Mouse (Mus musculus) midbrain, embryonic 16.5 days (tissue): Measurements from ENCODE around the gene Gpr18. TPM values are rescaled to one million over a fixed set of nuclear protein-coding genes. Genes with fewer than 3 reads are reported as not detected.

Source experiments
- ATAC-seq: fragments of 200-750 bp; cut with Nextera tagmentation; 2 replicates; pipeline ENCODE4 v1.8.0; 2017; ENCODE audit warnings: moderate TSS enrichment
- H3K27ac ChIP-seq: fragments of 300-500 bp; sonication (generic); 2 replicates; pipeline ENCODE4 v1.5.1; 2014; ENCODE audit warnings: mild to moderate bottlenecking, low read length, mixed read lengths
- H3K27me3 ChIP-seq: fragments of 300-500 bp; sonication (generic); 2 replicates; pipeline ENCODE4 v1.6.1; 2014; ENCODE audit warnings: low read depth, low read length, mixed read lengths; ENCODE audit not compliant: control insufficient read depth, insufficient read depth
- H3K36me3 ChIP-seq: fragments of 300-500 bp; sonication (generic); 2 replicates; pipeline ENCODE4 v1.6.1; 2014; ENCODE audit warnings: mild to moderate bottlenecking, low read length, moderate library complexity, mixed read lengths; ENCODE audit not compliant: control insufficient read depth, insufficient read depth
- H3K4me1 ChIP-seq: fragments of 300-500 bp; sonication (generic); 2 replicates; pipeline ENCODE4 v1.6.1; 2014; ENCODE audit warnings: mild to moderate bottlenecking, low read length, mixed read lengths; ENCODE audit not compliant: control insufficient read depth, insufficient read depth
- H3K4me2 ChIP-seq: fragments of 300-500 bp; sonication (generic); 2 replicates; pipeline ENCODE4 v1.6.1; 2014; ENCODE audit warnings: mild to moderate bottlenecking, low read length, mixed read lengths
- H3K4me3 ChIP-seq: fragments of 300-500 bp; sonication (generic); 2 replicates; pipeline ENCODE4 v1.5.1; 2014; ENCODE audit warnings: low read depth, mild to moderate bottlenecking, low read length, moderate library complexity, mixed read lengths
- H3K9ac ChIP-seq: fragments of 300-500 bp; sonication (generic); 2 replicates; pipeline ENCODE4 v1.6.1; 2014; ENCODE audit warnings: low read depth, low read length, mixed read lengths
- H3K9me3 ChIP-seq: fragments of 300-500 bp; sonication (generic); replicated peaks from 2 replicates; pipeline ENCODE4 v1.6.1; 2014; ENCODE audit warnings: mild to moderate bottlenecking, low read length, mixed read lengths; ENCODE audit not compliant: control insufficient read depth, poor library complexity, severe bottlenecking
- WGBS: fragments of 180-500 bp; shearing (Covaris S2); extraction: QIAGEN DNeasy Blood & Tissue Kit; methylation state at CpG from one replicate; pipeline ENCODE4 v1.1.7; 2014; 5-methylcytosine and 5-hydroxymethylcytosine counted together
- polyA plus RNA-seq: library from polyadenylated mRNA; unstranded; fragments of >200 nt; fragmentation: Nextera tagmentation; extraction: Ambion mirVana; gene quantifications from 2 replicates; pipeline ENCODE4 v1.2.1, GENCODE M21; 2015

Gpr18 gene
- polyA plus RNA-seq, 1 experiment from 2014 or later: 0.16 TPM

DNA sequence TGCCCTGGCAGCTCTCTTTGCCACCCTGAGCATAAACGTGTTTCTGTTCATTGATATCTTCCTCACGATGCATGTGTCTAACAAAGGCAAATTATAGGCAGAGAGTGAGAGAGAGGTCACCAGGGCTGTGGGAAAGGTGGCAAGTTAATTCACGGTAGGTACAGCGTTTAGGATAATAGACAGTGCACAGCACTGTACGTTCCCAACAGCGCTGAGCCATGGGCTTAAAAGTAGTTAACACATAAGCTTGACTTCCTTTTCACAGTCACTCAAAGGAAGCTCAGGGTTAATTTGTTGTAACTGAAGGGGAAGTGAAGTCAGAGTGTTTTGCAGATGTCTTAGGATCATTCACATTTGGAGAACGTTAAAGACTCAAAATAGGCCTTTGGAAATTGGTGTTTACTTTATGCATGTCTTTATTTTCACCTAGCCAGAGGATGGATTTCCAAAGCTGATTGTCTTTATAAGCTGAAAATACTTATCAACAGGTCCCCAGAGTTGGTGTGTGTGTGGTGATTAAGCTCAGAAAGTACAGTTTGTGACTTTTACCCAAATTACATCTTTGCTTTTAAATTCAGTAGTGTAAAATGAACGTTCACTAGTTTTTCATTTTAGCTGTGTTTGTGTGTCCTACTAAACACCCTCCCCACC, 9.1 kb downstream of the Gpr18 start:
- WGBS: 90% methylated on average over 8 of the region's 8 CpGs
- ATAC-seq: no peak
- Histone ChIP-seq H3K36me3 (peaks cover 8% of the 10 kb centered on the region), H3K4me1 (no peaks in the 10 kb centered on the region), H3K27me3 (no peaks in the 10 kb centered on the region), H3K4me3 (no peak overlapping the region), H3K4me2 (no peak overlapping the region), H3K9me3 (no peaks in the 10 kb centered on the region), H3K27ac (no peak overlapping the region), H3K9ac (no peak overlapping the region)

DNA sequence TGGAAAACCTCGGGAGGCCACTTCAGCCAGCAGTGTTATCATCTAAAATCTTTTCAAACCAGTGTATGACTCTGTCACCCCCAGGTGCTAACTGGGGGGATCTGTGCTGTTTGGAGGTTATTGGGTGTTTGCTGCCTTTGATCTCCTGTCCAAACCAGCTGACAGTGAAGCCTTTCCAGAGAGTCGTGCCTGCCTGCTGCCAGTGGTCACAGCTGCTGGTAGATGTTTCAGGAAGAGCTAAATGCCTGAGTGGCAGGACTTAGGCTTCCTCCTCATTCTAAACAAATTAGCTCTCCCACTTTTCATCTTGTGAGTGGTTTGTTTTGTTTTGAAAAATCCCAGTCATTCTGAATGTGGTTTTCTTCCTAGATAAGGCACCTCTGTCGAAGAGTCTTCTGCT, 10.8 kb downstream of the Gpr18 start:
- ATAC-seq: no peak
- H3K27ac ChIP-seq: no peak overlapping the region
- no peaks in the 10 kb centered on the region for H3K4me1 ChIP-seq
- H3K4me2 ChIP-seq: no peak overlapping the region
- no peaks in the 10 kb centered on the region for H3K9me3 ChIP-seq
- 74% methylated on average over 3 of the region's 3 CpGs for WGBS
- no peaks in the 10 kb centered on the region for H3K27me3 ChIP-seq
- no peak overlapping the region for H3K9ac ChIP-seq
- peaks cover 3% of the 10 kb centered on the region for H3K36me3 ChIP-seq
- no peak overlapping the region for H3K4me3 ChIP-seq

DNA sequence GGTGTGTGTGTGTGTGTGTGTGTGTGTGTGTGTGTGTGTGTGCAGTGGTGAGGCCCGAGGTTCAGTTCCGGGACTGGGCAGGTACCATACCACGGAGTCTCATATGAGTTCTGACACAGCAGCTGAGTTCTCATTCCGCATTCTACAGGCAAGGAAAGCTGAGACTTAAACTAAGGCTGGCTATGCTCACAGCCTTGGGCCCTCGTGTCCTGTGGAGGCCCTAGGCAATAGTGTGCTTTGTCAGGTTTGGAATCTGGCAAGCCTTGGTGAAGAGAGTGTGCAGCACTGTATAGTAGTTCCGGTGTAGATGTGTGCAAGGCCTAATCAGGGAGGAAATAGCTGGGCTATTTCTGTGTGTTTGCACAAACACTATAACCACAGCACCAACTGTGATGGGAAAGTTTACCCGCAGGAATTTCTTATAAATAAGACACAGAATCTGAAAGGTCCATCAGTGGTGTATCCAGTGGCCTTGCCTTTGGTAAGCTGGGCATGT, 12.2 kb downstream of the Gpr18 start:
- WGBS: 93% methylated on average over 7 of the region's 7 CpGs
- ATAC-seq: no peak

DNA sequence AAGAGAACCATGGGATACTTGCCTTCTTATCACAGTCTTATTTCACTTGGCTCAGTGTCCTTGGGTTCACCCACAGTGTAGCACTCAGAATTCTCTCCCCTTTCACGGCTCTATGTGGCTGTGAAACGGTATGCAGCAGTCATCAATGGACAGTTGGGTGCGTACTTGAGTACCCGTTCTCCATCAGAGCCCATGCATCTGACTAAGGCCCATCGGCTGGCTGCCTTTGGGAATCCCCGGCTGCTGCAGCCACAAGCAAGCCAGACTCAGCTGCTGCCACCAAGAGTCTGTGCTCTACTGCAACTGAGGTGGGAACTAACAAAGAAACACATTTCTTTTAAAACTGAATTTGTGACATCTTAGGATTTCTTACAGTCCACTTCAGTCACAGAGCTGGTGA, 14.1 kb downstream of the Gpr18 start:
- no peaks in the 10 kb centered on the region for H3K4me1 ChIP-seq
- H3K9me3 ChIP-seq: no peaks in the 10 kb centered on the region
- no peaks in the 10 kb centered on the region for H3K36me3 ChIP-seq
- H3K9ac ChIP-seq: no peak overlapping the region
- H3K27ac ChIP-seq: no peak overlapping the region
- no peaks in the 10 kb centered on the region for H3K27me3 ChIP-seq
- H3K4me3 ChIP-seq: no peak overlapping the region
- H3K4me2 ChIP-seq: no peak overlapping the region
- ATAC-seq: no peak
- 94% methylated on average over 6 of the region's 6 CpGs for WGBS

More for the DNA sequence above, 12.2 kb downstream of the Gpr18 start:
- H3K4me1 ChIP-seq: no peaks in the 10 kb centered on the region
- no peak overlapping the region for H3K4me2 ChIP-seq
- no peaks in the 10 kb centered on the region for H3K27me3 ChIP-seq
- H3K27ac ChIP-seq: no peak overlapping the region
- no peak overlapping the region for H3K9ac ChIP-seq
- H3K4me3 ChIP-seq: no peak overlapping the region
- no peaks in the 10 kb centered on the region for H3K9me3 ChIP-seq
- H3K36me3 ChIP-seq: no peaks in the 10 kb centered on the region

DNA sequence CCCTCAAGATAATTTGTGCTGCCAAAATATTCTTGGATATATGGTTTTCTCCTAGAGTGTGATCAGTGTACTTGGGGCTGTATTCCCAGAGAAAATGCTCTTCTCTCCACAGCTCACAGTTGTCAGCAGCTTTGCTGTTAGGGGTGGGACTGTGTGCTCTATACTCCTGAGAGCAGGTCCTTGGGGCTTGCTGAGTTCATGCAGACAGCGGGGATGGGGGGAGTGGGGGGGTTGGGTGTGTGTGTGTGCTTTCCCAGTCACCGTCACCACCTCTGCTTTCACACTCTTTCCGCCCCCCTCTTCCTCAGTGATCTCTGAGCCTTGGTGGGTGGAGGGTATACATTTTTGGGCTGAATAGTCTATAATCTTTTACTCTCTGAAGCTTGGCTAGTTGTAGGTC, 16.5 kb downstream of the Gpr18 start:
- WGBS: 93% methylated on average over 3 of the region's 3 CpGs
- Histone ChIP-seq H3K27me3 (no peaks in the 10 kb centered on the region), H3K4me1 (no peaks in the 10 kb centered on the region), H3K36me3 (no peaks in the 10 kb centered on the region), H3K27ac (no peak overlapping the region), H3K4me2 (no peak overlapping the region), H3K9me3 (no peaks in the 10 kb centered on the region), H3K9ac (no peak overlapping the region), H3K4me3 (no peak overlapping the region)
- no peak for ATAC-seq

DNA sequence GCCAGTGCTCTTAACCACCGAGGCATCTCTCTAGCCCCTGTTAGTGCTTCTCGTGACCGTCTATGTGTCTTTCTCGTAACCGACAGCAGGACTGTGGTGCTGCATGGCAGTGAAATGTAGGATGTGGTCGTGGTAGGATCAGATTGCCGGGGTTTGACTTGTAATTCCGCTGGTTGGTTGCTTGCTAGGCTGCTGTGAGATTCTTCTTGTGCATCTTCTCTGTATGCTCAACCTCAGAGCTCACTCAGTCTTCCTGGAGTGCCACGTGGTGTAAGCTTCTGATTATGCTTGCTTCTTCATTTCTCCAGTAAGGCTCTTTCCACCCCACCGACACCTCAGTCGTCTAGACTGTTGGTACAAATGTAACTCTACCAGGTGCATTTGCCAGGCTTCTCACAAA, 17.1 kb downstream of the Gpr18 start:
- Histone ChIP-seq H3K9me3 (no peaks in the 10 kb centered on the region), H3K9ac (no peak overlapping the region), H3K4me3 (no peak overlapping the region), H3K27me3 (no peaks in the 10 kb centered on the region), H3K4me1 (no peaks in the 10 kb centered on the region), H3K4me2 (no peak overlapping the region), H3K36me3 (no peaks in the 10 kb centered on the region), H3K27ac (no peak overlapping the region)
- ATAC-seq: no peak
- 95% methylated on average over 11 of the region's 11 CpGs for WGBS

DNA sequence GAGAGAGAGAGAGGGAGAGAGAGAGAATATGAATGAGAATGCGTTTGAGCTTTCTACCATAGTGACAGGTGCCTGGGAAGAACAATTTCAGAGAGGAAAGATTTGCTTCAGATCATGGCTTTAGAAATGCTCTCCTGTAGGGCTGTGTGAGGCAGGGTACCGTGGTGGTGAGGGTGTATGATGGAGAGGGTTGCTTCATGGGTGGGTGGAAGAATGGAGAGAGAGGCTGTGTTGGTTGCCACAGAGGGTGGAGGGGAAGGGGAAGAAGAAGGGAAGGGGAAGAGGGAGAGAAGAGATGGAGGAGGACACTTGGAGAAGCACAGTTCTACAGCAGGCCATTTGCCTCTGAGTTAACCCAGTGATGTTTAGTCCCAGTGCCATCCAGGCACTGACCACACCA, 17.8 kb downstream of the Gpr18 start:
- no peak overlapping the region for H3K27ac ChIP-seq
- H3K27me3 ChIP-seq: no peaks in the 10 kb centered on the region
- H3K36me3 ChIP-seq: no peaks in the 10 kb centered on the region
- ATAC-seq: no peak
- no peaks in the 10 kb centered on the region for H3K4me1 ChIP-seq
- no peak overlapping the region for H3K9ac ChIP-seq
- no peak overlapping the region for H3K4me2 ChIP-seq
- H3K9me3 ChIP-seq: no peaks in the 10 kb centered on the region
- 83% methylated on average over 2 of the region's 2 CpGs for WGBS
- H3K4me3 ChIP-seq: no peak overlapping the region

DNA sequence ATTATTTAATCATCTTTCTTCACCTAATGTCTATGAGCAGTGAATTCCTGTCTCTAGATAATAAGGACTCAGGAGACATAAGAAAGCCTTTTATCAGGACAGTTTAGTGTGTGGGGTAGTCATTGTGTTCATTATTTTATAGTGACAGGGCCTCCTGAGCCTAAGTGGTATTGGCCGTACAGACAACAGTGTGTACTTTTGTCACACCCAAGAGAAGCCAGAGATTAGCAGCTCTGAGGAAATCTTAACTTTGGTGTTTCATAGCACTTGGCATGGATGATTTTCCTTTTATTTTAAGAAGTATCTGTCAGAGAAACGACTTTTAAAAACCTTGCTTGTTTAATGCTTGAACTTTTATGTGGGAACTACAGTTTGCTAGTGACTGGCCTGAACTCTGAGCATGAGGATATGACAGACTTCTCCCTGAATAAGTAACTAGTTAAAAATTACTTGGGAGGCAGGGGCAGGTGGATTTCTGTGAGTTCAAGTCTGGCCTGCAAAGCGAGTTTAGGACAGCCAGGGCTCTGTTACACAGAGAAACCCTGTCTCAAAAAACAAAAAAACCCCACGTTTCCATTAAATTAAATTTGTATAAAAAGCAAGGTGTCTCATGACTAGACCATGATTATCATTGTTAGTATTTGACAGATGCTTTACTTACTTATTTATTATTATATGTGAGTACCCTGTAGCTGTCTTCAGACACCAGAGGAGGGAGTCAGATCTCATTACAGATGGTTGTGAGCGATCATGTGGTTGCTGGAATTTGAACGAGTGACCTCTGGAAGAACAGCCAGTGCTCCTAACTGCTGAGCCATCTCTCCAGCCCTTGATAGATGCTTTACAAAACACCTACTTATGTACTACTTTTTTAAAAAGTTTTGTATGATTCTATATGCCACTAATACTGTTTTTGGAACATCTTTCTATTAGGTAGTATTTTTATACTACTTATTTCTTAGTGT, 19.2 kb downstream of the Gpr18 start:
- Histone ChIP-seq H3K27me3 (no peaks in the 10 kb centered on the region), H3K4me1 (no peaks in the 10 kb centered on the region), H3K27ac (no peak overlapping the region), H3K36me3 (no peaks in the 10 kb centered on the region), H3K4me3 (no peak overlapping the region), H3K9ac (no peak overlapping the region), H3K9me3 (no peaks in the 10 kb centered on the region), H3K4me2 (no peak overlapping the region)
- WGBS: 70% methylated on average over 6 of the region's 6 CpGs
- no peak for ATAC-seq

DNA sequence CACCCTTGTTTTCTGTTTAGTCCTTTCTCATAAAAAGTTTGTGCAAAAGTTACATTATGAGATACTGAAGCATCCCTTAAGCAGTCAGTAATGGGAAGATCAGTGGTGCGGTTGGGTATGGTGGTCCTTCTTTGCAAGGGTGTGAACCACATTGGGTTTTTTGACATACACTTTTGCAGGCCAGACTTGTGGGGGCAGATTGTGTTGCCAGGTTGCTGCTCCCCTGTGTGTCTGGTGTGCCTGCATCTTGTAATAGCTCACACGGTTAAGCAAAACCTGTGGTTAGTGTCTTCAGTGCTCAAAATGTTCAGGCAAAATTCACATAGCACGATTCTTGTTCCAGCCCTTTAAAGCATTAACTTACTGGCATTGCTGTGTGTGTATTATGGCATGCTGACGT, 20.3 kb downstream of the Gpr18 start:
- WGBS: 91% methylated on average over 4 of the region's 4 CpGs

More for the DNA sequence above, 20.3 kb downstream of the Gpr18 start:
- Histone ChIP-seq H3K36me3 (no peaks in the 10 kb centered on the region), H3K27me3 (no peaks in the 10 kb centered on the region), H3K4me2 (no peak overlapping the region), H3K9ac (no peak overlapping the region), H3K27ac (no peak overlapping the region), H3K9me3 (no peaks in the 10 kb centered on the region), H3K4me1 (no peaks in the 10 kb centered on the region), H3K4me3 (no peak overlapping the region)
- no peak for ATAC-seq
